Mouse (Mus musculus): ENCODE results near the gene Sept9.

DNA sequence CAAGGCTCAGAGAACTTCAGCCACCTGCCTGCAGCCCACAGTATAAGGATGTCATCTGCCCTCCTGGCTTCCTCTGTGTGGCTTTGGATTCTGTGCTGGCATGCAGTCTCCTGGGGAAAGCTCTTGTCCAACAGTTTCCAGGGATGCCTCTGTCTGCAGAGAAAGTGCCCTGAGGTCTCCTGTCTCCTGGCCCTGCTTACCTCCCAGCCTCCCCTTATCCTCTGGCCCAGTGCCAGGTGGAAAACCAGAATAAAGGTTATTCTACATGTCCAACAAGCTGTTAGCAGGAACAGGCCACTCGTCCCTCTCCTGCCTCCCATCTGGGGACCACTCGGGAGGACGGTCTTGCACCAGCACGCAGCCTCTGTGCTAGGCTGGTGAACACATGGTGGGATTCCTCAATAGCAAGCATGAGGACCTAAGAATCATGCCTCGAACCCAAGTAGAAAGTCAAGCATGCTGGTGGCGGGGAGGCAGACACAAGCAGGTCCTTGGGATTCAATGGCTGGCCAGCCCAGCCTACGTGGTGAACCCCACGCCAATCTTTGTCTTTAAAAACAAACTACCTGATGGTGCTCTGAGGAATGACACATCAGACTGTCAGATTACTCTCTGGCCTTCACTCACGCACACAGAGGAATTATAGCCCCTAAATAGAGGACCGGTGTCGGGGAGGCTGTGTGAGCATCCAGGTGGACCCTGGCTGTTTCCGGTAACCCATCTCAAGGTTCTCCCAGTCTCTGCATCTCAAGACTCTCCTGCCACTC is 111.1 kb downstream of the Sept9 start:
- TF ChIP-seq CTCF (IDR thresholded peaks at IDR 0.05; ENCODE audit: control insufficient read depth, insufficient read depth, insufficient replicate concordance, low read depth, low read length), result no peak
- TF ChIP-seq POLR2A (IDR thresholded peaks at IDR 0.05; ENCODE audit: control insufficient read depth, low read depth, low read length), result no peak
